Mouse (Mus musculus): ENCODE results near the gene Ppp3cb. TPM values are rescaled to one million over a fixed set of nuclear protein-coding genes. Genes with fewer than 3 reads are reported as not detected.
"Not testable (repeated sequence)": the region's sequence is repeated elsewhere in the genome, so short reads cannot be mapped to it uniquely, and the experiment has no call there.

Gene Ppp3cb
- 100 to 1,000 TPM in 24 of 26 experiments, 10 to 100 TPM in 2; 82.8 to 235 (median 167) TPM for total RNA-seq (2018; cell fraction: chromatin; rRNA removed)
- total RNA-seq (2018; cell fraction: cytosol; rRNA removed): 10 to 100 TPM; 34.3 to 57.4 (median 44.4) TPM
- total RNA-seq (2018; cell fraction: nucleus; rRNA removed): 100 to 1,000 TPM in 10 of 26 experiments, 10 to 100 TPM in 16; 70.2 to 157 (median 96.9) TPM
- 39.2 to 44.9 TPM (median 43.1 TPM) in 3 replicates for polyA plus RNA-seq (2018)

DNA sequence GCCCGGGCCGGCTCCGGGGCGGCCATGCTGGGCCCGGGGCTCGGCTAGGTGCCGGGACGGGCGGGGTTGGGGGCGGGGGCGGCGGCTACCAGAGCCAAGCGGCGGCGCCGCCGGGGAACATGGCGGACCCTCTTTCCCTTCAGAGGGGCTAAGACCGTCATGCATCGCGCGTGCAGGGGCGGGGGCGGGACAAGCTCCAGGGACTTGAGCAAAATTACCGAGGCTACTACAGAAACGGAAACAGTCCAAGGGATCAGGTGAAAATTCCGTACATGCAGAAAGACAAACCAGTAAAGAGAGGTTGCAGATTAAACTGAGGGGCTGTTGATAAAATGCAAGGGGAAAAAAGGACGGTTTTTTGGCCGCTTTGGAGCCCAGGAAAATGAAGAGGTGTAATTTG is at the start of gene Ppp3cb:
Gene Ppp3cb, minus strand, starts transcription at position 159 of the 400 bp plus-strand sequence.
- Histone ChIP-seq H3K27ac (peak within 1 kb of the TSS; percentile 66), H3K79me2 (ENCODE audit: inconsistent target) (peaks cover 41% of the 10 kb centered on the region), H3K4me3 (ENCODE audit: inconsistent target) (peak within 1 kb of the TSS; percentile 79), H3K36me3 (ENCODE audit: inconsistent target) (peaks cover 4% of the 10 kb centered on the region; the same call in 1 of the 2 replicates)
- 1% methylated on average over 21 of the region's 29 CpGs for WGBS (ENCODE audit: missing documents)

DNA sequence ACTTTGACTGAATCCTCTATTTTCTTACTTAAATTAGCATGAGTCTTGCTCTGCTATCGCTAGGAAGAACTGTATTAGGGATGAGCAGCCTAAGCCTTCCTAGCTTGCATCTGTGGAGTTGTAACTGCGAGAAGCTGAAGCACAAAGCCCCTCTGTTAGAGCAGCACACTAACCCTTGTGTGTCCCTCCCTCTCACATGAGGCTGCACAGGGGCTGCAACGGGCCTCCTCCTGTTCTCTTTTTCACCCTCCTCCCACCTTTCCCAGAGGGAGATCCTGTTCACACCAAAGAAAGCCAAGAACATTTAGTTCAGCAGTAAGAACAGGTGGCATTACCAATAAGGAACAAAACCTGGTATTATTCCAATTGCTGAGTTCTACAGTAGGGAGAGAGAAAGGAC is 49.4 kb upstream of the Ppp3cb start:
- Histone ChIP-seq H3K36me3 (ENCODE audit: inconsistent target) (no peaks in the 10 kb centered on the region), H3K79me2 (ENCODE audit: inconsistent target) (no peaks in the 10 kb centered on the region), H3K4me3 (ENCODE audit: inconsistent target) (no peak overlapping the region), H3K27ac (no peak overlapping the region)
- 94% methylated on average over 3 of the region's 3 CpGs for WGBS (ENCODE audit: missing documents)

DNA sequence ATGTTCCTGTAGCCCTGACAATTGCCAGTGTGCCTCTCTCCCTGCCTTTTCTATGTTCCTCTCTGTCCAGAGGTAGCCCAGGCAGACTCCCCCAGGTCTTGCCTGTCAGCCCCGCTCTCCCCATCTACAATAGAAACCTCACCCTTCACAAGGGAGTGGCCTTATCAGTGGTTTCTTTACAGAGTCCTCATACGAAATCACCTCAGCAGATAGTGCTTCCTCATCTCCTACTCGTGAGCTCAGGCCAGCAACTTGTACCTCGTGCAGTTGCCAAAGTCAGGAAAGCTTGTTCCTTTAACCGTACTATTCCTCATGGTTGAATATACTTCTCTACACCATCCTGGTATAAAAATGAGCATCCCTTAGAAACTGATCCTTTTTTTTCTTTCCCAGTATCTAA is 41.1 kb upstream of the Ppp3cb start:
- H3K4me3 ChIP-seq (ENCODE audit: inconsistent target): no peak overlapping the region
- no peaks in the 10 kb centered on the region for H3K79me2 ChIP-seq (ENCODE audit: inconsistent target)
- no peak overlapping the region for H3K27ac ChIP-seq
- WGBS (ENCODE audit: missing documents): 88% methylated on average over 5 of the region's 5 CpGs
- H3K36me3 ChIP-seq (ENCODE audit: inconsistent target): no peaks in the 10 kb centered on the region

DNA sequence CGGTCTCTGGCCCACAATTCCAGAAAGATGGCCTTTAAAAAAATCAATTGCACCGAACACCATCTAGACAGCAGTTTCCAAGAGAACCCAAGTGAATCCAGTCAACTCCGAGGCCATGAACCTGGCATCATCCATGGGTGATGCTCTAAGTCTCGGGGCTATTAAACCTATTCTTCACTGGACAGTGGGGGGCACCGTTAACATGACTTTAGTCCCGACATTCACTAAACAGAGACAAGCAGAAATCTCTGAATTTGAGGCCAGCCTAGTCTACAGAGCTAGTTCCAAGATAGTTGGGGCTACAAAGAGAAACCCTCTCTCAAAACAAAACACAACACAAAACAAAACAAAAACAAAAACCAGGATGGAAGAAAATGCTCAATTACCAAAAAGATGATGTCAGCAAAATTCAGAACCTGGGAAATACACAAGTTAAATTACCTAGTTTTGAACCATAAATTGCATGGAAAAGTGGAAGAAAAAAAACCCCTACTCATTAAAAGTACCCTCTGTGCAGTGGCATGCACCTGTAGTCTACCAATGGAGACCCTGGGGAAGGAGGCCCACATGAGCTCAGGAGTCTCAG is 32.5 kb upstream of the Ppp3cb start:
- H3K79me2 ChIP-seq (ENCODE audit: inconsistent target): no peaks in the 10 kb centered on the region
- H3K27ac ChIP-seq: no peak overlapping the region
- H3K36me3 ChIP-seq (ENCODE audit: inconsistent target): no peaks in the 10 kb centered on the region
- 84% methylated on average over 6 of the region's 6 CpGs for WGBS (ENCODE audit: missing documents)
- H3K4me3 ChIP-seq (ENCODE audit: inconsistent target): no peak overlapping the region

DNA sequence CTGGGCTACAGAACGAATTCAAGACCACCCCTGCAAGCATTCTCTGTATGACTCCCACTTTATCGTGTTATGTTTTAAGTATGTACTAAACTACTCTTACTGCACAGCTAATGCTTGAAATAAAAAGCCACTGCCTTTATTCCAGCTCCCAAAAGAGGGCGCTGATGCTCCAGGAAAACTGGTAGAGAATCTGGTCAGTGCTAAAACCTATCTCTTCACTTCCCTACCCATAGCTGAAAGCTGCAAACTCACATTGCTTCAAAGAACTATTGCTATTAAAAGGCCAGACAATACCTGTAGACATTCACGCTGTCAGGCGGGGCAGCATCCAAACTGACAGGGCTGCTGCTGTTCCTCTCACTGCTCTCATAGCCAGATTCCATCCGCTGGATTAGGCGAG is 29.8 kb upstream of the Ppp3cb start:
- Histone ChIP-seq H3K4me3 (ENCODE audit: inconsistent target) (no peak overlapping the region), H3K36me3 (ENCODE audit: inconsistent target) (no peaks in the 10 kb centered on the region), H3K79me2 (ENCODE audit: inconsistent target) (no peaks in the 10 kb centered on the region), H3K27ac (no peak overlapping the region)
- WGBS (ENCODE audit: missing documents): 38% methylated on average over 5 of the region's 7 CpGs

DNA sequence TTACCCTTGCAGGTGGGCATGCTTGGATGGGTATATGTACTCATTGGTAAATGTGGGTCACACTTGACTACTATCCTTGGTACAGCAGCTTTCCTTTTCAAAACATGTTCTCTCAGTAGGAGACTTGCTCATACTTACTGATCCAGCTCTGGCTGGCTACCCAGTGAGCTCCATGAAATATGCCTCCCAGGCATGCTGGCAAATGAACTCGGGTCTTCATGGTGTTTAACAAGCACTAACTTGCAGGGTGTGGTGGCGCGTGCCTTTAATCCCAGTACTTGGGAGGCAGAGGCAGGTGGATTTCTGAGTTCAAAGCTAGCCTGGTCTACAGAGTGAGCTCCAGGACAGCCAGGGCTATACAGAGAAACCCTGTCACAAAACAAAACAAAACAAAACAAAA is 26.8 kb upstream of the Ppp3cb start:
- not testable (repeated sequence) for H3K27ac ChIP-seq; H3K4me3 ChIP-seq (ENCODE audit: inconsistent target); H3K79me2 ChIP-seq (ENCODE audit: inconsistent target); H3K36me3 ChIP-seq (ENCODE audit: inconsistent target)
- 96% methylated on average over 3 of the region's 3 CpGs for WGBS (ENCODE audit: missing documents)

DNA sequence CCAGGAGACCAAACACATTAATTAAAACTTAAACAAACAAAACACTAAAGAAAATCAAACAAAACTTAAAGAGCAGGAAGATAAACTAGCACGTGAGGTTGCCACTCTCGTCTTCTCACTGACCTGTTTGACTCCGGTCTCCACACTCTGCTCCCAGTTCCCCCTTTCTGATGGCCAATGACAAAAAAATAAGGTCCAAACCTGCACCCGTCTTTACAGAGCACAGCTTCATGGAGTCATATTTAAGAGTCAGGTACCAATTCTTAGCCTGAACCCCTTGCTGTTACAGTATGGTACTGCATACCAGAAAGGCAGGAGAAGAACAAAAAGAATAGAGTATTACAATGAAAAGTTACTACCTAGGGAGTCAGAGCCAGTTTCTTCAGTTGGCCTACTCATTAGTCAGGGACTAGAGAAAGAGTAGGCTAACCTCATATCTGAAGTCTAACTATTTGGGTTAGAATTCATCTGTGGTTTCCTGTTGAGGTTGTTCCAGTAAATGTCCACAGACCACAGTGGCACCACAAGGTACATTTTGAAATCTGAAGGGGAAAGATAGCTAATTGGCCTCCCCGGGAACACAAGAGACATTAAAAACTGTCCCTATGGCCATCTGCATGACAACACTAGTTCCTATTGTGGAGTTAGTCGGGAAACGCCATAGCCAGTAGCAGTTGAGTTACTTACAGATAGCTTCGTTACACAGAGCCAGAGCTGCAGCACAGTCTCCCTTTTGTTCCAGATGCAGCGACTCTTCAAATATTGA is 19.1 kb upstream of the Ppp3cb start:
- H3K4me3 ChIP-seq (ENCODE audit: inconsistent target): no peak overlapping the region
- no peaks in the 10 kb centered on the region for H3K79me2 ChIP-seq (ENCODE audit: inconsistent target)
- H3K27ac ChIP-seq: no peak overlapping the region
- WGBS (ENCODE audit: missing documents): 28% methylated on average over 9 of the region's 9 CpGs
- no peaks in the 10 kb centered on the region; the same call in 1 of the 2 replicates for H3K36me3 ChIP-seq (ENCODE audit: inconsistent target)

DNA sequence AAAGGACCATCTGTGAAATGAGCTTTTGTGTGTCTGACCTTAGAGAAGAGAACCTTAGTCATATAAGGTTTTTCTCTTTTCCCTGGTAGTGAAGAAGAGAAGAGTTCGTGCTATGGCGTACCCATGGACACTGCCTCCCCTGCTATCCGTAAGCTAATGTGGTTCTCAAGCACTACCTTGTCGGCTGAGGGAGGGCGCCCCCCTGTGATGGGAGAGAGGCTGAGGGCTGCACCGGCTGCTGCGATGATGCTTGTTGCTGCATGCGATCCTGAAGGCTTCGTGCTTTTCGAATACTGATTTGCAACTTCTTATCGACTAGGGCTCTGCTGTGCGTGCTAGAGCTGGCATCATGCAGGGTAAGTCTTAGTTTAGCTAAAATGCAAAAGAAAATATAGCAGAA is 18.3 kb upstream of the Ppp3cb start:
- Histone ChIP-seq H3K27ac (no peak overlapping the region), H3K4me3 (ENCODE audit: inconsistent target) (no peak overlapping the region), H3K79me2 (ENCODE audit: inconsistent target) (no peaks in the 10 kb centered on the region), H3K36me3 (ENCODE audit: inconsistent target) (no peaks in the 10 kb centered on the region; the same call in 1 of the 2 replicates)
- WGBS (ENCODE audit: missing documents): 92% methylated on average over 12 of the region's 12 CpGs

DNA sequence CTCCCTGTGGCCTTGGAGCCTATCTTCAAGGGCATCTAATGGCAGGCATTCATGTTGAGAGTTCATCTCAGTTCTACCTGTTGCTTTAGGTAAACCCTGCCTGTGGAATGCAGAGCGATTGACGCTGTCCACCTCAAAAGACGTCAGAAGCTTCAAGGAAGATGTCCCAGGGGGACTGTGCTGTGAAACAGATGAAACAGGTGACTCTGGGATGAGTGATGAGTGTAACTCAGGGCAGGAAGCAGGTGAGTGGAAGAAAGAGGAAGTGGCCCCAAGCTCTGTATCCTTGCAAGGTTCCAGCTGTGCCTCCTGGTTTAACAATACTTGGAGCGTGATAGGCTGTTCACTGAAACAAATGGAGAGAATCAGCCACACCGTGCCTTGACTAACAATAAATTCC is 15.5 kb upstream of the Ppp3cb start:
- Histone ChIP-seq H3K27ac (no peak overlapping the region), H3K4me3 (ENCODE audit: inconsistent target) (no peak overlapping the region), H3K79me2 (ENCODE audit: inconsistent target) (no peaks in the 10 kb centered on the region), H3K36me3 (ENCODE audit: inconsistent target) (no peaks in the 10 kb centered on the region; the same call in 1 of the 2 replicates)
- 97% methylated on average over 5 of the region's 5 CpGs for WGBS (ENCODE audit: missing documents)

DNA sequence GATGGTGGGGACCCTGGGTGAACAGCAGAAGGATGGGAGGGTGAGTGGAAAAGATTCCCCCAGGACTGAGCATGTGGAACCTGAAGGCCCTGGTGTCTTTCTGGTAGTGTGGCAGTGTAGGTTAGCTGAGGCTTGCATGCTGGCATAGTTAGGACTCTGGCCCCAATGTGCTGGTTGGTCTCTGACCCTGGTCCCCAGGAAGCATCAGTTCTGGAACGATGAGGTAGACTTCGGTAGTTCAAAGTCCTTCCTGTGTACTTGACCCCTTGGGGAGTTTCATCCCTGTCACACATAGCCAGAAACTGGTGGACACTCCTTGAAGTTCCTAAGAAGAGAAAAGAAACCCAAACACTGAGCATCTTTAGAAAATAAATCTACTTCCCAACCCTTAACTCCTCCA is 3.8 kb upstream of the Ppp3cb start:
- 91% methylated on average over 2 of the region's 2 CpGs for WGBS (ENCODE audit: missing documents)
- Histone ChIP-seq H3K4me3 (ENCODE audit: inconsistent target) (no peak overlapping the region), H3K36me3 (ENCODE audit: inconsistent target) (peaks cover 4% of the 10 kb centered on the region; the same call in 1 of the 2 replicates), H3K27ac (no peak overlapping the region), H3K79me2 (ENCODE audit: inconsistent target) (peaks cover 4% of the 10 kb centered on the region)

DNA sequence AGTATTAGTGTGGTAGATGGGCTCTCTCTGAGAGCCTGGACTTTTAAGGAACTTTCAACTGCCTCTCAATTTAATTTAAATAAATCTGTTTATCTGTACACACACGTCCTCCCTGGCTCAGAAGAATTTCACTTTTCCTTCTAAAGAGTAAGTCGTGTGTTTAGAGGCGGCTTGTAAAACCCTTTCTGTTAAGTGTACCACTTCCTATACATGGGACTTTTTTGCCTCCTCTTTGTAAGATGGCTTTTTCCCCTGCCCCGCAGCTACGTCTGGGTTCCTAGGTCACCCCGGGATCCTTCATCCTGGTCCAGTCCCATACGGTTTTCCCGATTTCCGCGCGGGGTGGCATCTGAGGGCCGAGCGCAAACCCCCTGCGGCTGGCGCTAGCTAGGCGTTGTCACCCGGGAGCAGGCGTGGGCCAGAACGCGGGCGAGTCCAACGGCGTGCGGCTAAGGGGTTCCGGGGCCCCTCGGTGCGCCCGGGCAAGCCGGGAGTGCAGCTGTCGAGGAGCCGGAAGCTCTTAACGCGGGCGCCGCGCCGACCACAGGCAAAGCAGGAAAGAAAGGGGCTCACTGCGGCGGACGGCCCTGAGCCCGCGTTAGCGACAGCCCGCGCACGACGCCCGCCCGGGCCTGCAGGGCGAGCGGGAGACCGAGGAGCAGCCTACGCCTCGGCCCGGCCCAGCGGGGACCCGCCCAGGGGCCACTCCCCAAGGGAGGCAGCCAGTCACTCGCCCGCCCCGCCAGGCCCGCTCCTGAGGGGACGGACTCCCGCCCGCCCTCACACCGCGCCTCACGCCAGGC is 643 bp downstream of the Ppp3cb start:
- Histone ChIP-seq H3K79me2 (ENCODE audit: inconsistent target) (peaks cover 48% of the 10 kb centered on the region), H3K27ac (peak overlapping the region; percentile 66), H3K4me3 (ENCODE audit: inconsistent target) (peak overlapping the region; percentile 79), H3K36me3 (ENCODE audit: inconsistent target) (peaks cover 4% of the 10 kb centered on the region; the same call in 1 of the 2 replicates)
- 1% methylated on average over 58 of the region's 67 CpGs for WGBS (ENCODE audit: missing documents)

DNA sequence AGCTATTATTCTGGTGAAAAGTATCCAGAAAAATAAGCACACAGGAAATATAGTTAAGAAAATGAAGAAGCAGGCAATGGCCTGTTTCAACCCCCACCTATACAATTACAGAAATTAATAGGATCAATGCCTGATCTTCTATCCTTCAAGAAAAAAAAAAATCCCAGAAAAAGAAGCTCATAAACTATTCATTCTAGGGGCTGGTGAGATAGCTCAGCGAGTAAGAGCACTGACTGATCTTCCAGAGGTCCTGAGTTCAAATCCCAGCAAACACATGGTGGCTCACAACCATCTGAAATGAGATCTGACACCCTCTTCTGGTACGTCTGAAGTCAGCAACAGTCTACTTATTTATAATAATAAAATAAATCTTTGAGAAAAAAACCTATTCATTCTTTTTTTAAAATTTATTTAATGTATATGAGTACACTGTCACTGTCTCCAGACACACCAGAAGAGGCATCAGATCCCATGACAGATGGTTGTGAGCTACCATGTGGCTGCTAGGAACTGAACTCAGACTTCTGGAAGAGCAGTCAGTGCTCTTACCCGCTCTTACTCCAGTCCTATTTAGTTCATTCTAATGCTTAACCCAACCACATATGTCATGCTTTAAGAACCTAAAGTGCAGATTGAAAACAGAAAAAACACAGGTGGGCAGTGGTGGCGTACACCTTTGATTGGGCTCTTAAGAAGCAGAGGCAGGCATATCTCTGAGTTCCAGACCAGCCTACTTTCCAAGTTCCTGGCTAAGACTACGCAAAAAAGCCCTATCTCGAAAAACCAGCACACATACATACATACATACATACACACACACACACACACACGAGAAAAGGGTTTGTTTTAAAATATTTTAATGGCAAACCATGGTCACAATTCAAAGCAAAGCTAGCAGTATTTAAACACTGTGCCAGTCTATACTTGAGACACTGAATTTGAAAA is 1.6 kb downstream of the Ppp3cb start:
- WGBS (ENCODE audit: missing documents): 50% methylated on average over 7 of the region's 7 CpGs
- peak overlapping the region; percentile 66 for H3K27ac ChIP-seq

DNA sequence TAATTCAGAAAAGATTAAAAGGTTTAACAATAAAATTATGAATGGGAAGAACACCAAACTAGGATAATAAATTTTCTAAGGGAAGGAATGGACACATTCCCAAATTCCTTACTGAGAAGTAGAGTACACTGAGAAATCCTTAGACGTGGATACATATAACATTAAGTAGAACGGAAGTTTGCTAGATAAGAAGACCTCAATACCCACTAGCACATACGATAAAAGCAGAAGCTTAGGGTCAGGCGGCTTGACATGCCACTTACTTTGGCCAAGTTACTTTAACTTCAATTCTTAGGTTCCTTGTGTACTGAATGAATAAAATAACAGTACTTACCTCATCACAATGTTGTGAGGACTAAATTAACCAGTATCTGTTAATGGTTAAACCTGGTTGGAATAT is 16.7 kb downstream of the Ppp3cb start:
- no peak overlapping the region for H3K4me3 ChIP-seq (ENCODE audit: inconsistent target)
- whole genome bisulfite sequencing (ENCODE audit: missing documents): 92% methylated on average over 4 of the region's 4 CpGs
- peaks cover 12% of the 10 kb centered on the region; the same call in 1 of the 2 replicates for H3K36me3 ChIP-seq (ENCODE audit: inconsistent target)

More for the DNA sequence above, 1.6 kb downstream of the Ppp3cb start:
- peaks cover 58% of the 10 kb centered on the region for H3K79me2 ChIP-seq (ENCODE audit: inconsistent target)
- no peaks in the 10 kb centered on the region; the same call in 1 of the 2 replicates for H3K36me3 ChIP-seq (ENCODE audit: inconsistent target)
- H3K4me3 ChIP-seq (ENCODE audit: inconsistent target): peak overlapping the region; percentile 79

More for the DNA sequence above, 16.7 kb downstream of the Ppp3cb start:
- H3K79me2 ChIP-seq (ENCODE audit: inconsistent target): peaks cover 26% of the 10 kb centered on the region
- no peak overlapping the region for H3K27ac ChIP-seq

Data from macrophage (primary cell).